Mouse (Mus musculus): Measurements from ENCODE around the gene Tent5d. TPM values are rescaled to one million over a fixed set of nuclear protein-coding genes. Genes with fewer than 3 reads are reported as not detected.

The Tent5d gene
- total RNA-seq (2014; rRNA removed) (0.61 TPM in 1 of 2 replicates, not detected in the other), polyA plus RNA-seq (2015; fragmentation: Nextera tagmentation; extraction: Ambion mirVana) (0.17 TPM in 1 of 2 replicates, not detected in the other)

DNA sequence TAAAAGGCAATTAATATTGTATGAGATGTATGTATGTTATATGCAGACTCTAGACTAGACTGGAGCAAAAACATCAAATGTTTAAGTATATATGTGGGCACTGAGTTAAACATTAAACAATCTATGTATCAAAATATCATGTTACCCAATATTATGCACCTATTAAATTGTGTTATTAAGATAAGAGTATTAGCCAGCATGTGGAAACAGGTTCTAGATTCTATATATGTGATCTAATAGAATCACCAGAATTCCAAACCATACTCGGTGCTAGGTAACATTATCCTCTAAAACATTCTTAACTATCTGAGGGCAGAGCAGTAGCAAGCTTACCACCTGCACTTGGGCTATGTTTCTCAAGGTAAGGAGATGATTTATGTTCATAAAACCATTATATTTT lies at the start of gene Tent5d:
Gene Tent5d, plus strand, starts transcription at position 301 of the 400 bp plus-strand sequence.
- Histone ChIP-seq H3K4me1 (ENCODE audit: insufficient read depth, low read length) (no peaks in the 10 kb centered on the region), H3K27ac (ENCODE audit: low read depth, low read length) (no peak within 1 kb of the TSS), H3K4me3 (ENCODE audit: low read depth, low read length) (no peak within 1 kb of the TSS), H3K36me3 (ENCODE audit: insufficient read depth, low read length) (no peaks in the 10 kb centered on the region), H3K9me3 (ENCODE audit: low read length) (no peaks in the 10 kb centered on the region), H3K4me2 (ENCODE audit: low read depth, low read length, poor library complexity, severe bottlenecking) (no peak within 1 kb of the TSS), H3K27me3 (ENCODE audit: insufficient read depth, low read length) (no peaks in the 10 kb centered on the region), H3K9ac (replicated peaks; ENCODE audit: low read length, poor library complexity, severe bottlenecking) (no peak within 1 kb of the TSS)
- ATAC-seq (ENCODE audit: low FRiP score) (no peak), DNase-seq (ENCODE audit: low spot score) (no peak)
- no peak for TF ChIP-seq CTCF (IDR thresholded peaks at IDR 0.05)
- 89% methylated on average over 1 of the region's 1 CpGs for WGBS

DNA sequence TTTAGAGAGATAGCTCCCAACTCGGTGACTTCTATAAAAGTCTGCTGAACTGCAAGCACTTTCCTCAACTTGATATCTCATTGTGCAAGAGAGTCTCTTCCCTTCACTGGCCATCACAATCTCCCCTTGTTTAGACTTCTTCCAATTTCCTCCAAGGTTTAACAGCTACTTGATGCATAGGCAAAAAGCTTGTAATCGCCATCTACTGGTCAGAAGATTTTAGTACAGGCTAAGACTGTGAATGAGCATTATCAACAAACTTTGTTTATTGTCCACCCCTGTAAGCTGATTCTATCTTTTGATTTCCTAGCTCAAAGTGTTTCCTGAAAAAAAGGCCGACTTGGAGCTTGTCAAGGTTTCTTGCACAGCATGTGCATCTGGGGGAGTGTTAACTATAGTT lies 24.5 kb upstream of the Tent5d start:
- Histone ChIP-seq H3K9ac (replicated peaks; ENCODE audit: low read length, poor library complexity, severe bottlenecking) (no peak overlapping the region), H3K27me3 (ENCODE audit: insufficient read depth, low read length) (no peaks in the 10 kb centered on the region), H3K9me3 (ENCODE audit: low read length) (no peaks in the 10 kb centered on the region), H3K4me3 (ENCODE audit: low read depth, low read length) (no peak overlapping the region), H3K4me1 (ENCODE audit: insufficient read depth, low read length) (no peaks in the 10 kb centered on the region), H3K36me3 (ENCODE audit: insufficient read depth, low read length) (no peaks in the 10 kb centered on the region), H3K27ac (ENCODE audit: low read depth, low read length) (no peak overlapping the region), H3K4me2 (ENCODE audit: low read depth, low read length, poor library complexity, severe bottlenecking) (no peak overlapping the region)
- TF ChIP-seq CTCF (IDR thresholded peaks at IDR 0.05): peak; percentile 59
- DNase-seq (ENCODE audit: low spot score) (peak; percentile 1), ATAC-seq (ENCODE audit: low FRiP score) (no peak)
- WGBS: 22% methylated on average over 3 of the region's 3 CpGs

DNA sequence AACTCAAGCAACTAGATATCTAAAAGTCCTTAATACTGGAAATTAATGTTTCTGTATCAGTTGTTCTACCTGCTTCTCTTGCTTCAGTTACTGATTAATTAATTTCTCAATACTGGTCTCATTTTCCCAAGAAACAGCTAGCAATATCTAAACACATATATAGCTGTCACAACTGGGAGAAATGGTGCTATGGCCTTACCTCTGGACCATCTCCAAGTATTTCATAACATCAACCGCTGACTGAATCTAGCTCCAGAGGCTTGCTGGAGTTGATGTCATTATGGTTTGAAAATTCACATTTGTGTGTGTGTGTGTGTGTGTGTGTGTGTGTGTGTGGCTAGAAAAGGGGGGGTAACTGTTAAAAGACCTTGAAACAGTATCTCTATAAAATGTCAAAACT lies 2.3 kb upstream of the Tent5d start:
- WGBS: 100% methylated on average over 1 of the region's 1 CpGs
- H3K9me3 ChIP-seq (ENCODE audit: low read length): no peaks in the 10 kb centered on the region
- H3K27ac ChIP-seq (ENCODE audit: low read depth, low read length): no peak overlapping the region
- H3K4me3 ChIP-seq (ENCODE audit: low read depth, low read length): no peak overlapping the region
- no peak for DNase-seq (ENCODE audit: low spot score)
- no peaks in the 10 kb centered on the region for H3K4me1 ChIP-seq (ENCODE audit: insufficient read depth, low read length)
- no peak for ATAC-seq (ENCODE audit: low FRiP score)
- H3K9ac ChIP-seq (replicated peaks; ENCODE audit: low read length, poor library complexity, severe bottlenecking): no peak overlapping the region
- no peaks in the 10 kb centered on the region for H3K27me3 ChIP-seq (ENCODE audit: insufficient read depth, low read length)
- H3K36me3 ChIP-seq (ENCODE audit: insufficient read depth, low read length): no peaks in the 10 kb centered on the region
- H3K4me2 ChIP-seq (ENCODE audit: low read depth, low read length, poor library complexity, severe bottlenecking): no peak overlapping the region
- TF ChIP-seq CTCF (IDR thresholded peaks at IDR 0.05): no peak

DNA sequence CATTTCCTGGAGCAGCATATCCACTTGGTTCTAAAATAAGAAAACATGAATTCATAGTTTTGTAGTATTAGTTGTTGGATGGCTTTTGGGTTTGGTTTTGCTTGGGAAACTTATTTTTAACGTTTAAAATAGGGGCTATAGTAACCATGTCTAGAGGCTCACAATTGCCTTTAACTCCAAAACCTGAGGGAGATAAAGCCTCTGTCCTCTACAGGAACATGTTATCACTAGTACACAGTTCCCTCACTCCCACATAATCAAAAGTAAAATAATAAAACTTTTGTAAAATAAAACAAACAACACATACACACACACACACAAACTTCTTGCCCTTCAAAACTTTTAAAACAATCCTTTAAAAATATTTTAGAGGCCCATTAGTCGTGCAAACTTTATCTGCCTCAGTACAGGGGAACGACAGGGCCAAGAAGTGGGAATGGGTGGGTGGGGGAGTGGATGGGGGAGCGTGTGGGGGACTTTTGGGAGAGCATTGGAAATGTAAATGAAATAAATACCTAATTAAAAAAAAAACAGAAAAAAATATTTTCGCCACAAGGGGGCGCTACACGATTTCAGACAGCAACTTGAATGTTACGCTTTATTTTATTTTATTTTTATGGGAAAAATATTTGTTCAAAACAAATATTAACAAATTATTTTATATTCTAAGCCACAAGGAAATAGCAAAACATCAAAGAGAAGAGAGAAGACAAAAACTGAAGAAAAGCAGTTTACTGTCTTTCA lies 1.5 kb upstream of the Tent5d start:
- TF ChIP-seq CTCF (IDR thresholded peaks at IDR 0.05): peak; percentile 49
- H3K4me1 ChIP-seq (ENCODE audit: insufficient read depth, low read length): no peaks in the 10 kb centered on the region

DNA sequence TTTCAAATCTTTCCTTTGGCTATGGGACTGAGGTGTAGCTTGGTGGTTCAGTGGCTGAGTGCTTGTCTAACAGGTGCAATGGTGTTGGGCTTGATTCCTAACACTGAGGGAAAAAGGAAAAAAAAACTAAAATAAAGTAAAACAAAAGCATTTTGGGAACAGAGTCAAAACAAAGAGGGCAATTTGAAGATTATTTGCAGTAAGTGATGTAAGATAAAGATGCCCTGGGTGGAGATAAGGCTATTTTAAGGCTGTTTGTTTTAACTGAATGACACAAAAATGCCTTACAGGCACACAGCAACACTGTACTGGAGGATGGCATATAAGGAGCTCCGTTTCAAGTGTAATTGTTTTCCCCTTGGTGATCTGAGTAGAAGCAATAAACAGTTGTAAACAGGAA lies 3.4 kb downstream of the Tent5d start:
- no peak overlapping the region for H3K27ac ChIP-seq (ENCODE audit: low read depth, low read length)
- 67% methylated on average over 1 of the region's 1 CpGs for WGBS
- no peak for DNase-seq (ENCODE audit: low spot score)

More for the DNA sequence above, 1.5 kb upstream of the Tent5d start:
- Histone ChIP-seq H3K9ac (replicated peaks; ENCODE audit: low read length, poor library complexity, severe bottlenecking) (no peak overlapping the region), H3K9me3 (ENCODE audit: low read length) (no peaks in the 10 kb centered on the region), H3K27ac (ENCODE audit: low read depth, low read length) (no peak overlapping the region), H3K4me2 (ENCODE audit: low read depth, low read length, poor library complexity, severe bottlenecking) (no peak overlapping the region), H3K27me3 (ENCODE audit: insufficient read depth, low read length) (no peaks in the 10 kb centered on the region), H3K36me3 (ENCODE audit: insufficient read depth, low read length) (no peaks in the 10 kb centered on the region), H3K4me3 (ENCODE audit: low read depth, low read length) (no peak overlapping the region)
- ATAC-seq (ENCODE audit: low FRiP score) (no peak), DNase-seq (ENCODE audit: low spot score) (peak; percentile 1)
- 23% methylated on average over 8 of the region's 8 CpGs for WGBS

DNA sequence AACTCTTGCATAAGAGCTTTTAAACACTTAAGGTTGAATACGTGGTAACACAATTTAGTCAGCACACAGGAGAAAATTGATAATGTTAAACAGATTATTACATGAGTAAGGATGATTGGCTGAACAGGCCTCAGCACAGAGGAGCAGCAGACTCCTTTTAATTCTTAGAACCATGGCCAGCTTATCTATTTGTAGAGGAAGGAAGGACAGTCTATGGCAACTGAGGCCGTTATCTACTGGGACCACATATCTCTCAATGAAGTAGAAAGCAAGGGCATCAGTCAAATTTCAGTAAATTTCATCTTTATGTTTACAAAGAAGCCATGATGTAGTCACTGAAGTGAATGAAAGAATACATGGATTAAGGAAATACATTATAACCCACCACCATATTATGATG lies 4.5 kb downstream of the Tent5d start:
- 81% methylated on average over 2 of the region's 2 CpGs for WGBS
- Histone ChIP-seq H3K9me3 (ENCODE audit: low read length) (no peaks in the 10 kb centered on the region), H3K4me2 (ENCODE audit: low read depth, low read length, poor library complexity, severe bottlenecking) (no peak overlapping the region), H3K4me1 (ENCODE audit: insufficient read depth, low read length) (no peaks in the 10 kb centered on the region), H3K9ac (replicated peaks; ENCODE audit: low read length, poor library complexity, severe bottlenecking) (no peak overlapping the region), H3K27ac (ENCODE audit: low read depth, low read length) (no peak overlapping the region), H3K36me3 (ENCODE audit: insufficient read depth, low read length) (no peaks in the 10 kb centered on the region), H3K27me3 (ENCODE audit: insufficient read depth, low read length) (no peaks in the 10 kb centered on the region), H3K4me3 (ENCODE audit: low read depth, low read length) (no peak overlapping the region)
- no peak for TF ChIP-seq CTCF (IDR thresholded peaks at IDR 0.05)
- no peak for ATAC-seq (ENCODE audit: low FRiP score)
- no peak for DNase-seq (ENCODE audit: low spot score)

More for the DNA sequence above, 3.4 kb downstream of the Tent5d start:
- no peak for ATAC-seq (ENCODE audit: low FRiP score)
- no peaks in the 10 kb centered on the region for H3K9me3 ChIP-seq (ENCODE audit: low read length)
- H3K4me3 ChIP-seq (ENCODE audit: low read depth, low read length): no peak overlapping the region
- no peak overlapping the region for H3K4me2 ChIP-seq (ENCODE audit: low read depth, low read length, poor library complexity, severe bottlenecking)
- no peak for TF ChIP-seq CTCF (IDR thresholded peaks at IDR 0.05)
- no peaks in the 10 kb centered on the region for H3K36me3 ChIP-seq (ENCODE audit: insufficient read depth, low read length)
- no peaks in the 10 kb centered on the region for H3K27me3 ChIP-seq (ENCODE audit: insufficient read depth, low read length)
- H3K9ac ChIP-seq (replicated peaks; ENCODE audit: low read length, poor library complexity, severe bottlenecking): no peak overlapping the region
- no peaks in the 10 kb centered on the region for H3K4me1 ChIP-seq (ENCODE audit: insufficient read depth, low read length)
